Mouse (Mus musculus): ENCODE data around the gene Herc1. TPM values are rescaled to one million over a fixed set of nuclear protein-coding genes. Genes with fewer than 3 reads are reported as not detected.

Herc1 gene
- polyA plus RNA-seq, 1 experiment from 2014 or later = 39.4 TPM

DNA sequence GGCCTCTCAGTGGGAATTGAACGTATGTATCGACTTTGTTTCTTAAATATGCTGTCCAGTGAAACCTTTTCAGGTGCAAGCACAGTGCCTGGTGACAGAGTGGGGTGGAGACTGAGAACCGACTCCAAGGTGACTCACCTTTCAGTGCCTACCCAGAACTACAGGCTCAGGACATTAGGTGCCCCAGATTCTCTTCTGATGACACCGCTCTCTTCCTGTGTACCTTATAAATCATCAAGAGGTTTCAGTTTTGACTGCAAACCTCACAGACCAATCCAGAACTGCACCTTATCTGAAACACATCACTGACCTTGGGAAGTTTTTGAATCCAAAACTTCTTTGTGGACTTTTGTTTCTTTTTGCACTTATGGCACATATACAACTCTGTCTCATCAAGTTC, 170.0 kb downstream of the Herc1 start:
- no peak for ATAC-seq
- Histone ChIP-seq H3K9me3 (ENCODE audit: control insufficient read depth, low read length) (no peaks in the 10 kb centered on the region), H3K4me2 (ENCODE audit: low read length) (no peak overlapping the region), H3K36me3 (ENCODE audit: control insufficient read depth, insufficient read depth, low read length) (peaks cover 25% of the 10 kb centered on the region), H3K4me3 (ENCODE audit: low read length) (no peak overlapping the region), H3K9ac (ENCODE audit: low read depth, low read length) (no peak overlapping the region), H3K27me3 (replicated peaks; ENCODE audit: control insufficient read depth, insufficient read depth, low read length) (no peaks in the 10 kb centered on the region), H3K27ac (ENCODE audit: low read depth, low read length) (no peak overlapping the region), H3K4me1 (ENCODE audit: control insufficient read depth, insufficient read depth, low read depth, low read length) (no peaks in the 10 kb centered on the region)
- WGBS = 92% methylated on average over 4 of the region's 4 CpGs

DNA sequence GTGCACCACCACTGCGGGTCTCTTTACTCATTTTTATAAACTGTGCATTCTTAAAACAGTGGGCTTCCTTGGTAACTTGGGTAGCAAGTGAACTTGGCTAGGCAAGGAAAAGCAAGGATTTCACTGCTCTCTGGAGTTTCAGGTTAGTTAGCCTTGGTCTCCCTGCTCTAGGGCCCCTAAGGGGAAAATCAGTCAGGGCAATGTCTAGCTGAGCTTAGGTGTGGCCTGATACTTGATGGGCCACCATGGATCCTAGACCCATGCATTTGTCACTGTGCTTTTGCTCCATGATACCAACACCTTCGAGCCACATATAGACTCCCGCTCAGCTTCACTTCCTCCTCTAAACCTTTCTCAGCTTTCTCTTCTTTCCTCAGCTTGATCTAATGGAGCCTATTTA, 171.3 kb downstream of the Herc1 start:
- H3K4me1 ChIP-seq (ENCODE audit: control insufficient read depth, insufficient read depth, low read depth, low read length) = no peaks in the 10 kb centered on the region
- H3K9me3 ChIP-seq (ENCODE audit: control insufficient read depth, low read length) = no peaks in the 10 kb centered on the region
- H3K9ac ChIP-seq (ENCODE audit: low read depth, low read length) = no peak overlapping the region
- H3K4me2 ChIP-seq (ENCODE audit: low read length) = no peak overlapping the region
- WGBS = 99% methylated on average over 3 of the region's 3 CpGs
- no peak for ATAC-seq
- H3K36me3 ChIP-seq (ENCODE audit: control insufficient read depth, insufficient read depth, low read length) = peaks cover 28% of the 10 kb centered on the region
- H3K4me3 ChIP-seq (ENCODE audit: low read length) = no peak overlapping the region
- H3K27ac ChIP-seq (ENCODE audit: low read depth, low read length) = no peak overlapping the region
- H3K27me3 ChIP-seq (replicated peaks; ENCODE audit: control insufficient read depth, insufficient read depth, low read length) = no peaks in the 10 kb centered on the region

- Histone ChIP-seq H3K36me3 (ENCODE audit: control insufficient read depth, insufficient read depth, low read length) (peaks cover 11% of the 10 kb centered on the region), H3K27ac (ENCODE audit: low read depth, low read length) (no peak overlapping the region), H3K4me3 (ENCODE audit: low read length) (no peak overlapping the region), H3K9ac (ENCODE audit: low read depth, low read length) (no peak overlapping the region), H3K4me1 (ENCODE audit: control insufficient read depth, insufficient read depth, low read depth, low read length) (no peaks in the 10 kb centered on the region), H3K27me3 (replicated peaks; ENCODE audit: control insufficient read depth, insufficient read depth, low read length) (no peaks in the 10 kb centered on the region), H3K9me3 (ENCODE audit: control insufficient read depth, low read length) (no peaks in the 10 kb centered on the region), H3K4me2 (ENCODE audit: low read length) (no peak overlapping the region)
- ATAC-seq = no peak
- whole genome bisulfite sequencing = 84% methylated on average over 4 of the region's 4 CpGs
Measured at GRCm38 (mm10) chr9:66542785-66543184, 192.5 kb downstream of the Herc1 start.

Other genes with a start within 250 kb of the Herc1 start
- 73.5 and 77.2 TPM in 2 replicates for gene Snx1, start 223.9 kb upstream of the Herc1 start, polyA plus RNA-seq (2015; fragmentation: Nextera tagmentation; extraction: Ambion mirVana)
- 64.0 and 69.2 TPM in 2 replicates for gene Ciao2a, start 223.8 kb upstream of the Herc1 start, polyA plus RNA-seq (2015; fragmentation: Nextera tagmentation; extraction: Ambion mirVana)
- 0.79 and 0.94 TPM in 2 replicates for gene Dapk2, start 192.2 kb upstream of the Herc1 start, polyA plus RNA-seq (2015; fragmentation: Nextera tagmentation; extraction: Ambion mirVana)
- gene Fbxl22, start 164.1 kb downstream of the Herc1 start, polyA plus RNA-seq (2015; fragmentation: Nextera tagmentation; extraction: Ambion mirVana) = 0.89 and 1.2 TPM in 2 replicates
- 50.6 and 50.9 TPM in 2 replicates for gene Usp3, start 242.7 kb downstream of the Herc1 start, polyA plus RNA-seq (2015; fragmentation: Nextera tagmentation; extraction: Ambion mirVana)

Measured in hindbrain, embryonic 16.5 days (tissue).